Mouse (Mus musculus): Measurements from ENCODE around the gene Dscaml1.
A peak's percentile ranks its signal among the peaks of the same experiment; 100 is the strongest.

Gene Dscaml1

DNA sequence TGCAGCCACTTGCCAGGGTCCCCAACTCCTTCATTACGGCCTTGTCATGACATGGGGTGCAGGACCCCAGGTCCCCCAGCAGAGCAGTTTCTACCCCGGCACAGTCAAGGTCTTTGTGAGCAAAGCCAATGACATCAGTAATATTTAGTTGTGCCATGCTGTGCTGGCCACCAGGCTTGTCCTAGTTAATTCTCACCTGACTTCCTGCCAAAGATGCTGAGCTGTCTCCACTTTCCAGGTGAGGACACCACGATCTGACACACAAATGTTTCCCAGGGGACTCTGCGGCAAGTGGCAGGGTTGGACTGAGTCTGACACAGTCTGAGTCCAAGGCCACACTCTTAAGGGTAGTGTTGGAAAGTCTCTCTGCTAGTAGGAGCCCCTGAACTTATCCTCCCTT lies at the start of gene Dscaml1:
Dscaml1 (plus strand) TSS at position 173 of the 400 bp plus-strand sequence.
- no peak for DNase-seq

DNA sequence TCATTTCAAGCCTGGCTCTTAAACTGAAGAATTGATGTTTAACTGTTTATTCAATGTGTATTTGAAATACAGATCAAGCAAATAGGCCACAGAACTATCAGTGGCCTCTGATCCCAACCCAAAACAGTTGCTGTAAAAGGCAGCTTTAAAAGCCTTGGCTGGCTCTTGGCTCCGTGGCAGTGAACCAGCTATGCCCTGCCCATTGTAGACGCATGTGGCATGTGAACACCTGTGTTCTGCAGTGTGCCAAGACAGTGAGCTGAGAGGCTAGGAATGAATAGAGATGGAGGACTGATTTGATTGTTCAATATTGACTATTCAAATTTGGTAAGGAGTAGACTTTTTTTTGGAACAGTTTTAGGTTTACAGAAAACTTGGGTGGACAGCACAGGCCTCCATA lies 49.5 kb upstream of the Dscaml1 start:
- no peak for DNase-seq

DNA sequence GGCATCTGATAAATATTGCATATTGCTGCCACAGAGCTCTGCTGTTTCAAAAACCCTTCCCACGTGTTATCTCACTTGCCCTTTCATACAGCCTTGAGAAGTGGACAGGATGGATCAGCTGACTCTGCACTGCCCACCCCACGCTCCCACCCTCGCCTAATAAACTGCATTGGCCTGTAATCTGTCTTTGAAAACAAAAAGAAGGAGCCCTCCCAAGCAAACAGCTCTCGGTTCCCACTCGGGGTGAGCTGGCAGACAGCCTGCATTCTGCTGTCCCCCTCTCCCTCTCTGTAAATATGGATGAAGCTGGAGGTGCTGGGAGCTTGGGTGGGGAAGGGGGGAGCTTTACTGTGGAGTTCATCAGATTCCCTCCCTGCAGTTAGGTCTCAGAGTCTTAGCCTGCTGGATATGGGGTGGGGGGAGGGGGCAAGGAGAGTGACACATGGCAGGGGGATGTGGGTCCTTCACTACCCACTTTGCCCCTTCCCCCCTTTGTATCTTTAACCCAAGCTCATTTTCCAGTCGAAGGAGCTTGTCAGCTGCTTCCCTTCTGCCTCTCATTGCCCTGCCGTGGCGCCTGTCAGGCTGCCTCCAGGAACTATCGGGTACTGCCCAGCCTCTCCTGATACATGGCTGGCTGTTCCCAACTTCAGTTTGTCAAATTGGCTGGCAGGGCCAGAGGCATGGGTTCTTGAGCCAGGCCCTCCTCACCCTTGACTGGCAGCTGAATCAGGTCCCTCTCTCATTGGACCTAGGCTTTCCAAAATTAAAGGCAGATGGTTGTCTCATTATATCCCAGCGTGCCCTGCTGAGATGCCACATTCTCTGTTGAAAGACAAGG lies 45.8 kb upstream of the Dscaml1 start:
- no peak for DNase-seq

DNA sequence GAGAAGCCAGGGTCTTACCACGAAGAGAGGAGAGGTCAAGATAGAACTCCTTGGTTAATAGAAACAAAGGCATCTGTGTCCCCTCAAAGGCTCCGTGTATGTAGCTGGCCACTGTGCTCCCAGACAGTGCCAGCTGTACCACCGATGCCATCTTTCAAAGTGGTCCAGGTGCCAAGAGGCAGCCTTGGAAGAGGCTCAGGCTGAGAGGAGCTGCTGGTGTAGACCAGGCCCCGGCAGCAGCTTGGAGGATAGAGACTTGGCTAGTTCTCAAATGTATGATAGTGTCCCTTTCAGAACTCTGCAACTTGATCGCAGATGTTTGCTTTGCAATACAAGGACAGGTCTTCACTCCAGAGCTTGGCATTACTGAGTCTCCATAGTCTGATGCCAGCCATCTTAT lies 44.1 kb upstream of the Dscaml1 start:
- DNase-seq: no peak

DNA sequence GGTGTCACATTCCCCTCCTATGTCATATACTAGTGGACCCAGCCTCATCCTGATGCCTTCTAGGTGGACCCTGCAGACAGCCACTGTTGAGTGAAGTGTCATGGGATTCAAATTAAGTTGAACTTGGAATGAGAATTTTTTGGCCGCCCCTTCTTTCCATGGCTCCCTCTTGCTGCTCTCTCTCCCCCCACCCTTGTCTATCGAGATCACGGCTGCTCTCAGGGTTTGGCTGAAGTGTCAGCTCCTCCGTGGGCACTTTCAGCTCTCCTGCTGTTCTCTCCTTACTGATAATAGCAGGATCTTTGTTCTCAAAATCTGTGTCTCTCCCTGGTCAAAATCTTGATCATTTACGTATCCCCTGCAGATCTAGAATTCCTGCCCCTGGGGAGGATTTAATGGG lies 43.6 kb upstream of the Dscaml1 start:
- DNase-seq: no peak

- DNase-seq: no peak
These were observed 42.5 kb upstream of the Dscaml1 start for GRCm38 (mm10) chr9:45383883-45384282.

DNA sequence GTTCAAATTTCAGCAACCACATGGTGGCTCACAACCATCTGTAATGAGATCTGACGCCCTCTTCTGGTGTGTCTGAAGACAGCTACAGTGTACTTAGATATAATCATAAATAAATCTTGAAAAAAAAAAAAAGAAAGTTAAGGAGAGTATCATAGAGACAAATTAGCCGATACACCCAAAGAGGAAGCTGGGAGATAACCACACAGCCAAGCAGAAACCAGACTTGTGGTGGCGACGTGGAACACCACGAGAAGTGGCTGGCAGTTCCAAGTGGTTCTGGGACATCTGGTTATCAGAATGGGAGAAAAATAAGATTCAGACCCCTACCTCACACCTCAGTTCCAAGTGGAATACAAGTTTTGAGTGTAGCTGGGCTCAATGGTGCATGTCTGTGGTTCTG lies 39.7 kb upstream of the Dscaml1 start:
- DNase-seq: no peak

DNA sequence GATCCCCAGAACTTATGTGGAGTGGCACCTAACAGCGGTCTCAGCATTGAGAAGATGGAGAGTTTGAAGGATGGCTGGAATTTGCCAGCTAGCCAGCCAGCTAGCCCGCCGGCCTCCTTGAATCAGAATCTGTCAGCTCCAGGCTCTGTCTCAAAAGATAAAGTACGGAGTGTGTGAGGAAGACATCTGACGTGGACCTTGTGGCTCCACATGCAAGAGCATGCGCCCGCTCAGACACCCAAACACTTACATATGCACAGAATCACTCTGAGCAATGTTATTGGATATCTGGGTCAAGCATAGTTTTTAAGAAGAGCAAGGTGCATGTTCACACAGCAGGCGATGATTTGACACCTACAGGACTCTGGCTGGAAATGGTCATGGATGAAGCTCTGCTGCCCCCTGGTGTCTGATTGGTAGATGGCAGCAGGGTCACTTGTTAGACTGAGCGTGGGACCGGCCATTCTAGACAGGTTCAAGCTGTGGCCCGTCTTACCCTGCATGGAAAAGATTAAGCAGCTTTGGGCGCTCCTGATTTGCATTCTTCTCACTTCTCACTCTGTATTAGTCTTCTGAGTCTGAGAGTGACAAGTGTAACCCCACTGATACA lies 37.9 kb upstream of the Dscaml1 start:
- DNase-seq: peak; percentile 92

- no peak for DNase-seq
These were observed 36.8 kb upstream of the Dscaml1 start for GRCm38 (mm10) chr9:45389596-45389995.

DNA sequence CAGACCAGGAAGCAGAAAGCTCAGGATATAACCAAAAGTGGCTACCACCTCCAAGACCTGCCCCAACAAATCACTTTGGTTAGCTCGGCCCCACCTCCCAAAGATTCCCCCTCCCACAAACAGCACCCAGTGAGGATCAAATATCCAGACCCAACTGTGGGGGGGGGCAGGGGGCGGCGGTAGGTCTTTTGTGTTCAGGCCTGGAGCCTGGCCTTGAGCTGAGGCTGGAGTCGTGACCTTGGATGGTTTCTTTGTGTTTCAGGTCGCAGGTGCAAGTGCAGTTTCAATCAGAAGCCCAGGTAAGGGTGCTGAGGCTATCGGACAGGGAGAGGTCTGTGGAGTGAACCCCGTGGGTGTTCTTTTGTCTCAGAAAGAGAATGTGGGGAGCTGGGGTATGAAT lies 35.1 kb upstream of the Dscaml1 start:
- DNase-seq: no peak

GRCm38 (mm10) chr9:45395218-45395617 lies 31.2 kb upstream of the Dscaml1 start:
- peak; percentile 15 for DNase-seq

GRCm38 (mm10) chr9:45395796-45396195 lies 30.6 kb upstream of the Dscaml1 start:
- DNase-seq: peak; percentile 42

GRCm38 (mm10) chr9:45398336-45398735 lies 28.1 kb upstream of the Dscaml1 start:
- peak; percentile 76 for DNase-seq

- peak; percentile 62 for DNase-seq
These were observed 27.0 kb upstream of the Dscaml1 start, which contains the start of gene Fxyd2 for GRCm38 (mm10) chr9:45399434-45399833. Fxyd2 (plus strand) TSS chr9:45399669.

- DNase-seq: peak; percentile 58
These were observed 24.6 kb upstream of the Dscaml1 start for GRCm38 (mm10) chr9:45401851-45402250.

- peak; percentile 70 for DNase-seq
These were observed 23.5 kb upstream of the Dscaml1 start for GRCm38 (mm10) chr9:45402957-45403356.

DNA sequence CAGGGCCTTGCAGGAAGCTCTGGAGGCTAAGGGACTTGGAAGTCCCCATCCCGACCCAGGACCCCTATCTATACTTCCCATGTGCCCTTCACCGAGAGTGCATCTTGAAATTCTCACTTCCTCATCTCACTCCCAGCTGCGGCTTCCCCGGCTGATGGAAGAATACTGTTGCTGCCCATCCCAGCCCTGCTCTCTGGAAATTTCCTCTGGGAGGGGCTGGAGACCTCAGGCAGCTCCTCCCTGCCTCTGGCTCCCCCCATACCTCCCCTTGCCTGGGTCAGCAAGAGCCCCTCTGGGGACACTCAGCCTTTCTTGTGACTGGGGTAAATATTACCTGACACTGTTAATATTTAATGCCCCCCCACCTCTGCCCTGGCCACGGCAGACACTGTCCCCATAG lies 20.7 kb upstream of the Dscaml1 start:
- peak; percentile 79 for DNase-seq

DNA sequence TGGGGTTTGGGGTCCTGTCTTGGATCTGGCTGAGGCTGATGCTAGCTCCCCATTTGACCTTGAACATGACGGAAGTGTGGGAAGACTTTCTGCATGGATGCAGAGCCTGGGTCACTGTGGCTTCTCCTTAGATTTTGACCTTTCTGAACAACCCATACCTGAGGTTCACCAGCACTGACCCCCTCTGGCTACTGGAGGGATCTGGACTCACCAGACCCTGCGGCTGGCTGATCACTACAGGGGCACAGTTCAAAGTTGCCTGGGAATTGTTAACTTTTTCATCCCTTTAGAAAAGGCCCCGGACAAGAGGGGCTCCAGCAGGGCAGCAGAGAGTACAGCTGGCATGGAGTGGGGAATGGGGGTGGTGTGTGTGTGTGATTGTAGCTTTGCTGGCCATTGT lies 19.6 kb upstream of the Dscaml1 start:
- DNase-seq: peak; percentile 59

GRCm38 (mm10) chr9:45407706-45408675 lies 18.4 kb upstream of the Dscaml1 start:
- DNase-seq: peak; percentile 89

- peak; percentile 13 for DNase-seq
These were observed 16.2 kb upstream of the Dscaml1 start for GRCm38 (mm10) chr9:45410193-45410592.

- DNase-seq: no peak
These were observed 15.8 kb upstream of the Dscaml1 start for GRCm38 (mm10) chr9:45410614-45411013.

DNA sequence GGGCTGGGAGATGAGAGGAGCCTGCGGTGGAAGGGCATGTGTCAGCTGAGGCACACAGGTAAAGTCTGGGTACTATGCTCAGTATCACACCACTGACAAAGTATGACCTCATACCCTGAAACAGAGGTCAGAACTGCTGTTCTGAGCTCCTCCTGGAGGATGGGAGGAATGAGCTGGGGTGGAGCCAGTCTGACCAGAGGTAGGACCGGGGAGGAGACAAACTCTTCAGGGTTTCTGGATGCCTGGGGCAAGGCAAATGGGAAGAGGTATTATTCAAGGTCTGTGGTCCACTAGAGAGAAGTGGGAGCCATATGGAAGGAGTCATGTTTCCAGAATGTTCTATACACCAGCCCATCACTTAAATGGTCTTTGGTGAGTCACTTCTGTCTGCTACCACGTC lies 15.3 kb upstream of the Dscaml1 start:
- DNase-seq: peak; percentile 47

DNA sequence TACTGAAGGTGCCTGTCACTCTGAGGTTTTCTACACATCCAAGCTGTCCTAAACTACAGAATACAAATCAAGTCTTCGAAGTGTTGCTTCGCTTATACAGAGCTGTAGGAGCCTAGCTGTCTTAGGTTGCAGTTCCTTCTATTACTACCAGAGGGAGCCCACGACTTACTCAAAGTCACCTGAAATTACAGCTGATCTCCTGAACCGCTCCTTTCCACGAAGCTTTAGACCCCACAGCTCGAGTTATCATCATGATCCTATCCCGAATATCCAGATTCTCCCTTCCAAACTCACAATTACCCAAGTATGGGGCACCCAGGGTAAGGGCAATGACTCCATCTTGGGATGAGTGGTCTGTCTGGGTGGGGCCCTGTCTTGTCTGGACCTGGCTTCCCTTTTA lies 14.6 kb upstream of the Dscaml1 start:
- DNase-seq: peak; percentile 39
